Mouse (Mus musculus): ENCODE results near the gene Rai1. TPM values are rescaled to one million over a fixed set of nuclear protein-coding genes. Genes with fewer than 3 reads are reported as not detected.
A peak's percentile ranks its signal among the peaks of the same experiment; 100 is the strongest.

Rai1 gene
- total and polyA plus RNA-seq, 3 experiments: 6.6 to 22.6 (median 15.4) TPM

DNA sequence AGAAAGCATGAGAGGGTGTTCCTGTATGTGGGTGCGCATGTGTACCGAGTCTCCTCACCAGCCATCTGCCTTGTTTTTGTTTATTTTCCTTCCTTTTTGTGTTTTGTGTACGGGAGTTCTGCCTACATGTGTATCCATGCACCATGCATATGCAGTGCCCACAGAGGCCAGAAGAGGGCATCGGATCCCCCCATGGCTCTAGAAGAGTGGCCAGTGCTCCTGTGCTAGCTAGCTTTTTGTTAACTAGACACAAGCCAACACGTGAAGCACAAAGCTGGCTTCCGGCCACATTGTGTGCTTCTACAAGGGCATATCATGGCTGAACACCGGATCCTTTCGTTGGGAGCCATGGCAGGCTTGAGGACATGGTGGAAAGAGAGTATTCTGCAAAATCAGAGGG, 34.2 kb upstream of the Rai1 start (continued):
- TF ChIP-seq MAX (IDR thresholded peaks at IDR 0.05; ENCODE audit: low read length) (0 out of 2 replicates have a peak, but pooled peaks have one; percentile 28), HCFC1 (IDR thresholded peaks at IDR 0.05; ENCODE audit: low read depth, low read length) (no peak), IRF4 (IDR thresholded peaks at IDR 0.05; ENCODE audit: low read depth, low read length) (no peak), NRF1 (IDR thresholded peaks at IDR 0.05; ENCODE audit: low read depth, low read length) (no peak), UBTF (IDR thresholded peaks at IDR 0.05; ENCODE audit: low read depth, low read length) (no peak), ZNF384 (IDR thresholded peaks at IDR 0.05; ENCODE audit: low read depth, low read length) (no peak), RCOR1 (conservative IDR thresholded peaks at IDR 0.05; ENCODE audit: low read depth, low read length) (no peak), JUND (conservative IDR thresholded peaks at IDR 0.05; ENCODE audit: low read depth, low read length) (no peak)

DNA sequence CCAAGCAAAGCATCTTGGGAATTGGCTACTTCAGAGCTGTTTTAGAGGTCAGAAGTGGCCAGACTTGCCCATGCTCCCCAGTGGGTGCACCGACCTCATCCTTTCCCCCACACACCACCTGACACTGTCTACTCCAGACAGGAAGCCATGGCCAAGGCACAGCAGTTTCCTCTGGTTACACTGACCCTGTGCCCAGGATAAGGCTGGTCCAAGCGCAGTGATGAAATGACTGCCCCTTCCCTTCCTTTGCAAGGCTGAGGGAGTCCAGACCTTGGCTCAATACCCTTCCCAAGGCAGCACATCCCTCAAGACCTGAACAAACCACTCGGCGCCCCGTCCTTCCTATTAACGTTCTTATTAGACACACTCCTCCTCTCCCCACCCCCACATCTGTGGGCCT, 33.6 kb upstream of the Rai1 start:
- Histone ChIP-seq H3K79me2 (replicated peaks; ENCODE audit: control insufficient read depth, extremely low read depth, insufficient read depth, poor library complexity, severe bottlenecking) (no peaks in the 10 kb centered on the region), H3K4me3 (replicated peaks in 1 of 3; ENCODE audit: low read depth in 2 of 3, low read length in 2 of 3, poor library complexity in 1 of 3) (no peak overlapping the region), H3K4me1 (ENCODE audit: control insufficient read depth in 1 of 2, insufficient read depth in 2 of 2) (peaks cover 3 to 23% of the 10 kb centered on the region in 2 experiments; a peak in 3 of 4 replicates), H3K4me2 (ENCODE audit: insufficient read depth, low read depth, poor library complexity, severe bottlenecking) (no peak overlapping the region), H3K27ac (ENCODE audit: insufficient read depth, low read depth) (no peak overlapping the region), H3K9me3 (replicated peaks; ENCODE audit: low read length) (no peaks in the 10 kb centered on the region), H3K27me3 (replicated peaks) (peaks cover 23% of the 10 kb centered on the region), H3K9ac (ENCODE audit: insufficient read depth, low read depth) (no peak overlapping the region), H3K36me3 (replicated peaks in 1 of 2; ENCODE audit: control insufficient read depth in 1 of 2, insufficient read depth in 1 of 2, low read length in 1 of 2) (no peaks in the 10 kb centered on the region)
- no peak for DNase-seq (ENCODE audit: extremely low read depth)
- TF ChIP-seq JUND (conservative IDR thresholded peaks at IDR 0.05; ENCODE audit: low read depth, low read length) (no peak), BHLHE40 (IDR thresholded peaks at IDR 0.05; ENCODE audit: low read depth, low read length) (no peak), MEF2A (IDR thresholded peaks at IDR 0.05; ENCODE audit: borderline replicate concordance, low read depth, low read length) (no peak), RAD21 (IDR thresholded peaks at IDR 0.05; ENCODE audit: low read depth, low read length) (no peak), SMC3 (IDR thresholded peaks at IDR 0.05; ENCODE audit: low read depth, low read length) (no peak), UBTF (IDR thresholded peaks at IDR 0.05; ENCODE audit: low read depth, low read length) (no peak), MYC (IDR thresholded peaks at IDR 0.05; ENCODE audit: low read depth, low read length) (no peak), NELFE (IDR thresholded peaks at IDR 0.05; ENCODE audit: low read depth, low read length) (no peak), CHD1 (IDR thresholded peaks at IDR 0.05; ENCODE audit: low read depth, low read length) (no peak), ETS1 (conservative IDR thresholded peaks at IDR 0.05; ENCODE audit: low read depth, low read length) (no peak), IRF4 (IDR thresholded peaks at IDR 0.05; ENCODE audit: low read depth, low read length) (no peak), USF2 (conservative IDR thresholded peaks at IDR 0.05; ENCODE audit: low read depth, low read length) (no peak), PAX5 (IDR thresholded peaks at IDR 0.05; ENCODE audit: low read length) (no peak), KAT2A (IDR thresholded peaks at IDR 0.05; ENCODE audit: insufficient replicate concordance, low read length) (no peak)
- dilution Hi-C loops (cut with MboI; ENCODE audit: extremely low pct_ligation_motif_present, extremely low pct_unique_long_range_greater_than_20kb, low sequenced_read_pairs) (no loop called here), in situ Hi-C loops (cut with MboI; ENCODE audit: low pct_ligation_motif_present, low pct_unique_long_range_greater_than_20kb, low sequenced_read_pairs) (loop anchor here (5.0 kb wide), 2 partner anchors 104 to 194 kb away; no protein-coding TSS in a partner anchor)

Data from CH12.LX (cell line).